Mouse (Mus musculus): ENCODE data around the gene Plekhg5.

DNA sequence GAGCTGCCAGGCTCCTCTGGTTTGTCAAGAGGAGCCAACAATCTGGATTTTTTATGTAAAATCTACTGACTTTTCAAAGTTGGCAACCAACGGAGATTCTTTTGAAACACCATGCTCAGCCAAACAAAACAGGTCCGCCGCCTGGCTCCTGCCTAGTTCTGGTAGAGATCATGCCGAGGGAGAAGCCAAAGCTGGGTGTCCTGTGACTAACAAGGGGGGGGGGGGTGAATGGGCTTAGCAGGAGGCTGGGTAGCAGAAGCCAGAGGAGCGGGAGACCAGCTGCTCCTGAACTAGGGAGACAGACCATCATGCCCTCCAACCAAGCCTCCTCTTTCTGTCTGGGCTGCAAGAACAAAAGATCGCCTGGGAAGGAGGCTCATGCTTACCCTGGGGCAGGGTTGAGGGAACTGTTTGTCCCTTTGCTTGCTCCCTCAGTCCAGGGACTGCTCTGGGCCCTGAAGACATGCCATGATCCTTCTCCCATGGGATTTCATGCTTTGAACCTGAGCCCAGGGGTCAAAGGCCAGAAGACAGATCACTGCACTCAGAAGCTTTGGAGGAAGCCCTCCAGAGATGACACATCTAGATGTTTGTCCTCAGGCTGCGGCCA is 11.4 kb downstream of the Plekhg5 start:
- TF ChIP-seq ZNF384 (IDR thresholded peaks at IDR 0.05; ENCODE audit: low read depth, low read length) (no peak), POLR2A (IDR thresholded peaks at IDR 0.05; ENCODE audit: low read depth, low read length) (no peak), TCF12 (IDR thresholded peaks at IDR 0.05; ENCODE audit: low read depth, low read length) (no peak), CTCF (conservative IDR thresholded peaks at IDR 0.05 in 1 of 2, IDR thresholded peaks at IDR 0.05 in 1 of 2; ENCODE audit: low read depth in 2 of 2, low read length in 2 of 2) (no peak), SIN3A (IDR thresholded peaks at IDR 0.05; ENCODE audit: low read length) (no peak), UBTF (IDR thresholded peaks at IDR 0.05; ENCODE audit: low read depth, low read length) (no peak), POLR2AphosphoS2 (IDR thresholded peaks at IDR 0.05; ENCODE audit: low read depth, low read length) (no peak), PAX5 (IDR thresholded peaks at IDR 0.05; ENCODE audit: low read length) (no peak), BHLHE40 (IDR thresholded peaks at IDR 0.05; ENCODE audit: low read depth, low read length) (no peak), EP300 (IDR thresholded peaks at IDR 0.05; ENCODE audit: low read length) (no peak), MXI1 (IDR thresholded peaks at IDR 0.05; ENCODE audit: low read depth, low read length) (no peak), NELFE (IDR thresholded peaks at IDR 0.05; ENCODE audit: low read depth, low read length) (no peak), MYC (IDR thresholded peaks at IDR 0.05; ENCODE audit: low read depth, low read length) (no peak), E2F4 (IDR thresholded peaks at IDR 0.05; ENCODE audit: insufficient replicate concordance, low read depth, low read length) (no peak)
